Mouse (Mus musculus): Measurements from ENCODE around the gene Nf1. TPM values are rescaled to one million over a fixed set of nuclear protein-coding genes. Genes with fewer than 3 reads are reported as not detected.
"Not testable (repeated sequence)": the region's sequence is repeated elsewhere in the genome, so short reads cannot be mapped to it uniquely, and the experiment has no call there.

The Nf1 gene
- 7.8 and 8.6 TPM in 2 replicates for polyA plus RNA-seq (2015; fragmentation: Nextera tagmentation; extraction: Ambion mirVana)

DNA sequence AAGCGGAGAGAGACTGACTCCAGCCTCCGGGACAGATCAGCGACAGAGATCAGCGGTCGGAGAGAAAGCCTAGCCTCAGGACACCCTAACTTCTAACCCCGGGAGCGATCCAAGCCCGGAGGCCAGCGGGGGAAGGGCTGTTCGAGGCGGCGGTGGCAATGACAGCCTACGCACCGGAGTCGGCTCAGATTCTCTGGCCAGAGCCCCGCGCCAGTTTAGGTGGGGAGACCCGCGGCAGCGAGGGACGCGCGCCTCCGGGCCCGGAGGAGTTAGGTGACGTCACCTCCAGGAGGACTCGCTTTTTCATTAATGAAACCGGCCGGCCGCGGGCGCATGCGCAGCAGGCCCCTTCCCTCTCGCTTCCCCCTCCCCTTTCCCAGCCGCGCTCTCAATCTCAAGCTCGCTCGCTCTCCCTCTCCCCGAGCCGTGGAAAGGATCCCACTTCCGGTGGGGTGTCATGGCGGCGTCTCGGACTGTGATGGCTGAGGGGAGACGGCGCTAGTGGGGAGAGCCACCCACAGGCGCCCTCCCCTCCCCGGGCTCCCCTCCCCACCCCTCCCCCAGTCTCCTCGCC is at the start of gene Nf1:
Nf1 (plus strand) TSS at position 460 of the 574 bp plus-strand sequence.
- H3K36me3 ChIP-seq: no peaks in the 10 kb centered on the region; the same call in 1 of the 2 replicates
- peak within 1 kb of the TSS; percentile 93 for H3K27ac ChIP-seq
- H3K9ac ChIP-seq: peak within 1 kb of the TSS; percentile 95
- ATAC-seq (ENCODE audit: insufficient number of reproducible peaks, insufficient read depth, low FRiP score, low TSS enrichment, low read depth): peak; percentile 92
- WGBS: under 1% methylated on average over 39 of the region's 49 CpGs
- no peaks in the 10 kb centered on the region for H3K27me3 ChIP-seq
- H3K4me1 ChIP-seq: peaks cover 19% of the 10 kb centered on the region
- peak within 1 kb of the TSS; percentile 76 for H3K4me2 ChIP-seq
- peak within 1 kb of the TSS; percentile 90 for H3K4me3 ChIP-seq
- peaks cover 5% of the 10 kb centered on the region; the same call in 1 of the 2 replicates for H3K9me3 ChIP-seq

DNA sequence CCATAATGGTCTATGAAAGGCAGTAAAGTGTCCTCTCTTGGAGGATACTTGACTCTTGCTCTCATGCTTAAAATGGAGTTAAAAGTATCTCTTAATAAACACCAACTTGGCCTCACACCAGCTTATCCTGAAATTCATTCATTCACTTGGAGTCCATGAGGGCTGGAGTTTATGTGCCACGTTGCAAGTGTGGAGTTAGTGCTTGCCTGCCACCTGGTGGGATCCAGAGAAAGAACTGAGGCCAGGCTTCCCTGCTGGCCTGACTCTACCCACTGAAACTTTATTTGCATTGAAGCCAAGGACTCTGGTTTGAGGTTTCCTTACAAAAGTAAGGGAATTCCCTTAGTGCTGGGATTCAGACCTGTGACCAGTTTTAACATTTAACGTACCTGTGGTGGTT is 49.0 kb upstream of the Nf1 start:
- Histone ChIP-seq H3K27me3 (no peaks in the 10 kb centered on the region), H3K4me1 (peaks cover 3% of the 10 kb centered on the region; the same call in 1 of the 2 replicates), H3K4me2 (no peak overlapping the region), H3K9me3 (no peaks in the 10 kb centered on the region), H3K27ac (no peak overlapping the region), H3K9ac (no peak overlapping the region), H3K36me3 (no peaks in the 10 kb centered on the region), H3K4me3 (no peak overlapping the region)
- 54% methylated on average over 2 of the region's 2 CpGs for WGBS
- ATAC-seq (ENCODE audit: insufficient number of reproducible peaks, insufficient read depth, low FRiP score, low TSS enrichment, low read depth): no peak

DNA sequence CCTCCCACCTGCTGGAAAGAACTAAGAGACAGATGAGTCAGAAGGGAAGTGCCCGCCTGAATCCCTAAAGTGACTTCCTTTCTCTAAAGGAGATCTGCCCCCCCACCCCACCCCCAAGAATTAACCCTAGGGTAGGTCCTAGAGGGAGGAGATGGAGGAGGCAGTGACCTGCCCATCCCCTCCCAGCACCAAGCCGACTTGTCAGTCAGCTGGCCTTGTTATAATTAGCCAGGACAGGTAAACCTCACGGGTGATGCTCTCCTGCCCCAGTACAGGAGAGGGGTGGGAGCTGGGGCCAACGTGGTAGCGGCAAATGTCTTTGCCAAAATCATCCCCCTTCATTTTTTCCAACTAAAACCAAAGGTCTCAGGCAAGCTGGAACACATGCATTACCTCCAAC is 47.8 kb upstream of the Nf1 start:
- Histone ChIP-seq H3K27me3 (no peaks in the 10 kb centered on the region), H3K27ac (no peak overlapping the region), H3K4me3 (no peak overlapping the region), H3K4me1 (peaks cover 3% of the 10 kb centered on the region; the same call in 1 of the 2 replicates), H3K9ac (no peak overlapping the region), H3K4me2 (no peak overlapping the region), H3K9me3 (no peaks in the 10 kb centered on the region), H3K36me3 (no peaks in the 10 kb centered on the region)
- 66% methylated on average over 5 of the region's 5 CpGs for WGBS
- ATAC-seq (ENCODE audit: insufficient number of reproducible peaks, insufficient read depth, low FRiP score, low TSS enrichment, low read depth): no peak

DNA sequence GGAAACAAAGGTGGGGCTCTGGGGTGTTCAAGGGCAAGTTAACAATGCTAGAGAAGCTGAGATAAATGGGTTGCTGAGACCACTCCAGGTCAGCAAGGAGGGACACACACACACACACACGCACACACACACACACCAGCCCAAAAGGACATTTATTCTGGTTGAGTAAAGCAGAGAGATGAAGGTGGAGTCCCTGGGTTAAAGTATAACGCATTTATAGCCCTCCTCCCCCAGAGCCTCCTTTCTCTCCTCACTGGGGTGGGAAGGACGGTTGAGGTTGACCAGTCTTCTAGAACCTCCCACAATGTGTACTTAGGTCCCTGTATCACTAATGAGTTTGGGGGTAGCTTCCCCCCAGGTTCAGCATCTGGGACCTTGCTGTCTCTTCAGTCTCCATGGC is 47.4 kb upstream of the Nf1 start:
- Histone ChIP-seq H3K4me2 (no peak overlapping the region), H3K9me3 (no peaks in the 10 kb centered on the region), H3K36me3 (no peaks in the 10 kb centered on the region), H3K4me1 (peaks cover 3% of the 10 kb centered on the region; the same call in 1 of the 2 replicates), H3K4me3 (no peak overlapping the region), H3K9ac (no peak overlapping the region), H3K27me3 (no peaks in the 10 kb centered on the region), H3K27ac (no peak overlapping the region)
- ATAC-seq (ENCODE audit: insufficient number of reproducible peaks, insufficient read depth, low FRiP score, low TSS enrichment, low read depth): no peak
- 90% methylated on average over 3 of the region's 3 CpGs for WGBS

- no peaks in the 10 kb centered on the region for H3K27me3 ChIP-seq
- 87% methylated on average over 3 of the region's 3 CpGs for WGBS
- H3K4me1 ChIP-seq: peaks cover 3% of the 10 kb centered on the region; the same call in 1 of the 2 replicates
- H3K4me2 ChIP-seq: no peak overlapping the region
- H3K9ac ChIP-seq: no peak overlapping the region
- ATAC-seq (ENCODE audit: insufficient number of reproducible peaks, insufficient read depth, low FRiP score, low TSS enrichment, low read depth): no peak
- H3K27ac ChIP-seq: no peak overlapping the region
- H3K9me3 ChIP-seq: no peaks in the 10 kb centered on the region
- no peaks in the 10 kb centered on the region for H3K36me3 ChIP-seq
- H3K4me3 ChIP-seq: no peak overlapping the region
These were observed 46.5 kb upstream of the Nf1 start for GRCm38 (mm10) chr11:79293025-79293424.

GRCm38 (mm10) chr11:79293971-79294370 is 45.5 kb upstream of the Nf1 start:
- no peaks in the 10 kb centered on the region for H3K36me3 ChIP-seq
- ATAC-seq (ENCODE audit: insufficient number of reproducible peaks, insufficient read depth, low FRiP score, low TSS enrichment, low read depth): no peak
- no peak overlapping the region for H3K4me3 ChIP-seq
- no peak overlapping the region for H3K9ac ChIP-seq
- WGBS: 59% methylated on average over 1 of the region's 1 CpGs
- no peaks in the 10 kb centered on the region for H3K9me3 ChIP-seq
- H3K27me3 ChIP-seq: no peaks in the 10 kb centered on the region
- no peak overlapping the region for H3K27ac ChIP-seq
- no peak overlapping the region for H3K4me2 ChIP-seq
- peaks cover 3% of the 10 kb centered on the region; the same call in 1 of the 2 replicates for H3K4me1 ChIP-seq

- 43% methylated on average over 1 of the region's 1 CpGs for WGBS
- H3K36me3 ChIP-seq: no peaks in the 10 kb centered on the region
These were observed 43.3 kb upstream of the Nf1 start for GRCm38 (mm10) chr11:79296167-79296566.

DNA sequence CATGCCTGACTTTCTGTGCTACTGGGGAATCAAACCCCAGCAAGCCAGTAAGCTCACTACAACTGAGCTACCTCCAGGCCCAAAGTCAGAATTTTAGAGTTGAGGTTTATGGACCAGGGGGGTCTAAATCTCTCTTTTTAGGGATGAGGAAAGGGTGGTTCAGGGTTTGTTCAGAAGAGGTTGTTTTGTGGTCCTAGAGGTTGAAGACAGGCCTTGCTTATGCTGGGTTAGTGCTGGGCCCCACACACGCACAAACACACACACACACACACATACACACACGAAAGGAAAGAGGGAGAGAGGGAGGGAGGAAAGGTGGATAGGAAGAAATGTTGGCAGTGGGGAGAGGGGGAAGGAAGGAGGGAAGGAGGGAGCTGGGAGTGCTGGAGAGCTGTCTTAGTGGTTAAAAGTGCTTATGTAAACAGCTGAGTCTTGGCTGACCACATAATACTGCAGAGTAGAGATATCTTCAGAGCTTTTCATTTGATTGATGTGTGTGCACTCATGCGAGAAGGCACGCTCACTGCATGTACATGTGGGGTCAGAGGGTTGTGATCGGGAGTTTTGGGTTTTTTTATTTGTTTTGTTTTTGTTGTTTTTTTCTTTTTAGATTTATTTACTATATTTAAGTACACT is 42.5 kb upstream of the Nf1 start, which contains the start of gene Gm9964:
Gm9964 (minus strand) TSS at position 51 of the 636 bp plus-strand sequence.
- Histone ChIP-seq H3K4me3 (no peak within 1 kb of the TSS), H3K4me2 (no peak within 1 kb of the TSS), H3K9me3 (no peaks in the 10 kb centered on the region), H3K4me1 (no peaks in the 10 kb centered on the region), H3K9ac (no peak within 1 kb of the TSS), H3K36me3 (no peaks in the 10 kb centered on the region), H3K27me3 (no peaks in the 10 kb centered on the region), H3K27ac (no peak within 1 kb of the TSS)
- 75% methylated on average over 5 of the region's 5 CpGs for WGBS
- no peak for ATAC-seq (ENCODE audit: insufficient number of reproducible peaks, insufficient read depth, low FRiP score, low TSS enrichment, low read depth)

More at GRCm38 (mm10) chr11:79296167-79296566, 43.3 kb upstream of the Nf1 start:
- Histone ChIP-seq H3K4me2 (no peak overlapping the region), H3K9me3 (no peaks in the 10 kb centered on the region), H3K27ac (no peak overlapping the region), H3K4me3 (no peak overlapping the region), H3K9ac (no peak overlapping the region), H3K4me1 (no peaks in the 10 kb centered on the region), H3K27me3 (no peaks in the 10 kb centered on the region)
- ATAC-seq (ENCODE audit: insufficient number of reproducible peaks, insufficient read depth, low FRiP score, low TSS enrichment, low read depth): no peak

GRCm38 (mm10) chr11:79299719-79300431 is 39.6 kb upstream of the Nf1 start:
- Histone ChIP-seq H3K27ac (no peak overlapping the region), H3K9ac (no peak overlapping the region), H3K4me1 (no peaks in the 10 kb centered on the region), H3K4me3 (no peak overlapping the region), H3K27me3 (no peaks in the 10 kb centered on the region), H3K36me3 (no peaks in the 10 kb centered on the region), H3K9me3 (no peaks in the 10 kb centered on the region), H3K4me2 (no peak overlapping the region)
- no peak for ATAC-seq (ENCODE audit: insufficient number of reproducible peaks, insufficient read depth, low FRiP score, low TSS enrichment, low read depth)
- WGBS: 72% methylated on average over 9 of the region's 9 CpGs

GRCm38 (mm10) chr11:79303109-79303508 is 36.4 kb upstream of the Nf1 start:
- no peak overlapping the region for H3K27ac ChIP-seq
- H3K9ac ChIP-seq: no peak overlapping the region
- no peak overlapping the region for H3K4me3 ChIP-seq
- no peaks in the 10 kb centered on the region for H3K27me3 ChIP-seq
- no peak overlapping the region for H3K4me2 ChIP-seq
- H3K36me3 ChIP-seq: no peaks in the 10 kb centered on the region
- H3K9me3 ChIP-seq: no peaks in the 10 kb centered on the region
- ATAC-seq (ENCODE audit: insufficient number of reproducible peaks, insufficient read depth, low FRiP score, low TSS enrichment, low read depth): no peak
- peaks cover 23% of the 10 kb centered on the region for H3K4me1 ChIP-seq
- WGBS: 84% methylated on average over 6 of the region's 6 CpGs

DNA sequence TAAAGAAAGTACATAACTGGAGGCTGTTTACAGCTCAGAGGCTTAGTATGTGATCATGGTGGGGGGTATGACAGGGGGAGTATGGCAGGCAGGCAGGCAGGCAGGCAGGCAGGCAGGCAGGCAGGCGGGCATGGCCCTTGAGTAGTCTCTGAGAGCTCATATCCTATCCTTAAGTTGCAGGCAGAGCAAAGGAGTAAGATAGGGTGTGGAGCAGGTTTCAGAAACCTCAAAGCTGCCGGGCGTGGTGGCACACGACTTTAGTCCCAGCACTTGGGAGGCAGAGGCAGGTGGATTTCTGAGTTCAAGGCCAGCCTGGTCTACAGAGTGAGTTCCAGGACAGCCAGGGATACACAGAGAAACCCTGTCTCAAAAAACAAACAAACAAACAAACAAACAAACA is 35.2 kb upstream of the Nf1 start:
- not testable (repeated sequence) for ATAC-seq (ENCODE audit: insufficient number of reproducible peaks, insufficient read depth, low FRiP score, low TSS enrichment, low read depth); H3K9me3 ChIP-seq; H3K4me3 ChIP-seq; H3K27me3 ChIP-seq; H3K27ac ChIP-seq; H3K9ac ChIP-seq; H3K36me3 ChIP-seq; H3K4me2 ChIP-seq
- H3K4me1 ChIP-seq: peaks cover 23% of the 10 kb centered on the region
- WGBS: 81% methylated on average over 4 of the region's 4 CpGs
